Comparison of ENCODE assay signal across 13 mouse cellular contexts in the genomic region with DNA sequence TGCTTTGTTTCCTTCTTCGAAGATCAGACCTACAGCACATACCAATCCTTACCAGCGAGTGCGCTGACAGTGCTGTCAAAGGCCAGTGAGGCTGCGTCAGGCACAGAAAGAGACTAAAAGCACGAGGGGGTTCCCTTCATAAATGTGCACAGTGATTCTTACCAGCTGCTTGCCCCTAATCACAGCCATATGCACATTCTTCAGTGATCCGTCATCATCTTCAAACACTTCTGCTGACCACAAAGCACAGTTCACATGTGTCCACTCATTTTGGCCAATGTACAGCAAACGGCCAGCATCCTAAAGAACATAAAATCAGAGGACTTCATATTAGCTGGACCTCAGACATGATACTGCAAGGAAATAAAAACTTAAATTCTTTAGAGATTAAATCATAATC. TPM values are rescaled to one million over a fixed set of nuclear protein-coding genes. Genes with fewer than 3 reads are reported as not detected.
"Had no signal": no experiment of that assay in that cellular context is flagged by ENCODE, and none has a peak within 500 bp of the region (broad histone marks: within the 10 kb centered on the region; RNA-seq: fewer than 3 reads in every experiment).

No protein-coding gene starts in this region.

- DNase-seq: kidney, postnatal 36 days; layer of hippocampus, adult 9-11 months; layer of hippocampus, postnatal 36 days; lung, postnatal 14 days; right cerebral cortex, postnatal 14 days; thymus, adult 2 months; thymus, postnatal 25 days had no signal

- H3K9ac ChIP-seq: limb, embryonic 15.5 days; liver, embryonic 12.5 days; midbrain, embryonic 13.5 days; stomach, embryonic 15.5 days had no signal

- H3K4me3 ChIP-seq: limb, embryonic 15.5 days; liver, embryonic 12.5 days; midbrain, embryonic 13.5 days; stomach, embryonic 15.5 days had no signal

- ATAC-seq: liver, embryonic 12.5 days; midbrain, embryonic 13.5 days had no signal

- H3K9me3 ChIP-seq: limb, embryonic 15.5 days; liver, embryonic 12.5 days; midbrain, embryonic 13.5 days; stomach, embryonic 15.5 days had no signal

- H3K27ac ChIP-seq: limb, embryonic 15.5 days; liver, embryonic 12.5 days; midbrain, embryonic 13.5 days; stomach, embryonic 15.5 days had no signal

- H3K27me3 ChIP-seq: limb, embryonic 15.5 days; liver, embryonic 12.5 days; midbrain, embryonic 13.5 days; stomach, embryonic 15.5 days had no signal

- H3K4me2 ChIP-seq: limb, embryonic 15.5 days; liver, embryonic 12.5 days; midbrain, embryonic 13.5 days; stomach, embryonic 15.5 days had no signal

- H3K4me1 ChIP-seq: limb, embryonic 15.5 days; liver, embryonic 12.5 days; midbrain, embryonic 13.5 days; stomach, embryonic 15.5 days had no signal

RNA-seq across cellular contexts. Expression of a gene that starts 23.8 kb away (rescaled TPM):
- total RNA-seq: megakaryocyte-erythroid progenitor cell, adult 5-6 weeks had no signal
- polyA plus RNA-seq: limb, embryonic 11.5 days; midbrain, embryonic 13.5 days had no signal
